Mouse (Mus musculus) forebrain, embryonic 16.5 days (tissue): ENCODE measurements at regions not wholly inside any gene's neighbourhood (a gene's known extent, or its start where the extent isn't known, plus 50 kb on each side); places are given as distances from the start of the nearest gene placed in this dataset.
A peak's percentile ranks its signal among the peaks of the same experiment; 100 is the strongest.

Source experiments
- ATAC-seq: fragments of 200-750 bp; cut with Nextera tagmentation; 2 replicates; pipeline ENCODE4 v1.8.0; 2017; ENCODE audit warnings: mild to moderate bottlenecking, moderate library complexity
- H3K27ac ChIP-seq: fragments of 300-500 bp; sonication (generic); 2 replicates; pipeline ENCODE4 v1.5.1; 2014; ENCODE audit warnings: low read length, control low read depth
- H3K27me3 ChIP-seq: fragments of 300-500 bp; sonication (generic); replicated peaks from 2 replicates; pipeline ENCODE4 v1.6.1; 2014; ENCODE audit warnings: low read length; ENCODE audit not compliant: control insufficient read depth, insufficient read depth
- H3K36me3 ChIP-seq: fragments of 300-500 bp; sonication (generic); 2 replicates; pipeline ENCODE4 v1.6.1; 2014; ENCODE audit not compliant: control insufficient read depth, insufficient read depth
- H3K4me1 ChIP-seq: fragments of 300-500 bp; sonication (generic); replicated peaks from 2 replicates; pipeline ENCODE4 v1.6.1; 2014; ENCODE audit warnings: low read length; ENCODE audit not compliant: control insufficient read depth, insufficient read depth
- H3K4me2 ChIP-seq: fragments of 300-500 bp; sonication (generic); 2 replicates; pipeline ENCODE4 v1.6.1; 2014; ENCODE audit warnings: mild to moderate bottlenecking, low read length, control low read depth
- H3K4me3 ChIP-seq: fragments of 300-500 bp; sonication (generic); replicated peaks from 2 replicates; pipeline ENCODE4 v1.5.1; 2014; ENCODE audit warnings: mild to moderate bottlenecking, low read length, control low read depth
- H3K9ac ChIP-seq: fragments of 300-500 bp; sonication (generic); replicated peaks from 2 replicates; pipeline ENCODE4 v1.6.1; 2014; ENCODE audit warnings: low read depth, low read length, control low read depth
- H3K9me3 ChIP-seq: fragments of 300-500 bp; sonication (generic); 2 replicates; pipeline ENCODE4 v1.6.1; 2016; ENCODE audit warnings: low read length; ENCODE audit not compliant: control insufficient read depth
- WGBS: fragments of 180-500 bp; shearing (Covaris S2); extraction: QIAGEN DNeasy Blood & Tissue Kit; methylation state at CpG from one replicate; pipeline ENCODE4 v1.1.7; 2014; 5-methylcytosine and 5-hydroxymethylcytosine counted together

DNA sequence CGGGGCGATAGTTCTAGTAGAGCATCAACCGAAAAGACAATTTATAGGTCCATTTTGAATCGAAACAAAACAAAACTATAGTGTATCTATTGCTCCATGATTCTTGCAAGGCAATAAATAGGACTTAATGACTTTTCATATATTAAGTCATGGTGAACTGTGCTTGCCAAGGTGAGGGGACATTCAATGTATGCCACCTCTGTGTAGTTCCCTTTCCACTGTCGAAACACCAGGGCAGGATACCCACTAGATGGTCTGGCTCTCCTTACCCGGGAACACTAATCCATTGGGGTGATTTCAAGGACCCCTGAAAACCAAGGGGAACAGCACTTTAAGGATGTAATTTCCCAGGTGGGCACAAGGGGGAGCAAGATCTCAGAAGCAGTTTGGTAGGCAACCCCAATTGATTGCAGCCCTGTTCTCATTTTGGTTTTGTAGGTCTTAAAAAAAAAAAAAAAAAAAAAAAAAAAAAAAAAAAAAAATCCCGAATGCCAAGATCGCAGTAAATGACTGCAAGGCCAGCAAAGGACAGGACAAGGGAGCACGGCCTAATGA lies 96.9 kb upstream of the L3mbtl4 start:
- Histone ChIP-seq H3K36me3 (no peaks in the 10 kb centered on the region), H3K9me3 (no peaks in the 10 kb centered on the region), H3K9ac (no peak overlapping the region), H3K4me1 (no peaks in the 10 kb centered on the region), H3K27me3 (no peaks in the 10 kb centered on the region), H3K27ac (no peak overlapping the region), H3K4me3 (no peak overlapping the region), H3K4me2 (no peak overlapping the region)
- peak; percentile 8; the same call in 1 of the 2 replicates for ATAC-seq
- 64% methylated on average over 9 of the region's 9 CpGs for WGBS

DNA sequence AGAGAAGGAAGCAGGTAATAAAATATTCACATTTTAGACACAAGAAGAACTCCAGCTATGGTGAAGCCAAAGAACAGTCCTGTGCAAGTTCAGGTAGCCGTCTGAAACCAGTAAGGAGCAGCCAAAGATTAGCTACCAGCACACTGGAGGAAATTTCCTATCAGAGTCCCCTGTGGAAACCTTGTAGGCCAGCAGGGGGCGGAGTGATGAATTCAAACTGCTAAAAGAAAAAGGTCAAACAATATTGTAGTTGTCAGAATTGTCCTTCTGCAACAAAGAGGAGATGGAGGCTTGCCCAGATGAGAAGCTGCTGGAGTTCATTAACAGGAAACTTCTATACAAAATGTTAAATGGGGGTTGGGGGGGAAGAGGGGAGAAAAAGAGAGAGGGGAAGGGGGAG lies 95.8 kb upstream of the L3mbtl4 start:
- no peaks in the 10 kb centered on the region for H3K27me3 ChIP-seq
- H3K4me3 ChIP-seq = no peak overlapping the region
- H3K27ac ChIP-seq = no peak overlapping the region
- no peaks in the 10 kb centered on the region for H3K9me3 ChIP-seq
- H3K4me1 ChIP-seq = no peaks in the 10 kb centered on the region
- no peak overlapping the region for H3K9ac ChIP-seq
- WGBS = 28% methylated on average over 2 of the region's 2 CpGs
- no peaks in the 10 kb centered on the region for H3K36me3 ChIP-seq
- ATAC-seq = no peak
- no peak overlapping the region for H3K4me2 ChIP-seq

DNA sequence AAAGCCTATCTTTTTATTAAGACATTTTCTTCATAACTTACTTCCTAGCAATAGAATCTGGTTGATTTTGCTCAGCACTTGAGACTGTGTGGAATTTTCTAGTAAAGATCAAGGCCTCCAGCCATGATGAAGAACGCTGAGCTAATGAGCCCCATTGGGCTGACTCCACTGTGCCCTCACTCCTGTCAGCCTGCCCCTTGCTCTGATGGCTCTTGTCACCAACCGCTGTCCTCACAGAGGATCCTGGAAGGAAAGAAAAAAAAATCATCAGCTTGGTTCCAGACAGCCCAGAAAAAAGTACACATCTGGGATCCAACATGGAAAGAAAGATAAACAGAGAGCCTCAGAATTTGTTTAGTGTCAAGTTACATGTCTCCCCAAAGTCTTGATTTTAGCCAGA lies 88.2 kb upstream of the L3mbtl4 start:
- Histone ChIP-seq H3K4me1 (no peaks in the 10 kb centered on the region), H3K9ac (no peak overlapping the region), H3K9me3 (no peaks in the 10 kb centered on the region), H3K4me2 (no peak overlapping the region), H3K27me3 (no peaks in the 10 kb centered on the region), H3K36me3 (no peaks in the 10 kb centered on the region), H3K27ac (no peak overlapping the region), H3K4me3 (no peak overlapping the region)
- no peak for ATAC-seq
- 94% methylated on average over 2 of the region's 2 CpGs for WGBS

DNA sequence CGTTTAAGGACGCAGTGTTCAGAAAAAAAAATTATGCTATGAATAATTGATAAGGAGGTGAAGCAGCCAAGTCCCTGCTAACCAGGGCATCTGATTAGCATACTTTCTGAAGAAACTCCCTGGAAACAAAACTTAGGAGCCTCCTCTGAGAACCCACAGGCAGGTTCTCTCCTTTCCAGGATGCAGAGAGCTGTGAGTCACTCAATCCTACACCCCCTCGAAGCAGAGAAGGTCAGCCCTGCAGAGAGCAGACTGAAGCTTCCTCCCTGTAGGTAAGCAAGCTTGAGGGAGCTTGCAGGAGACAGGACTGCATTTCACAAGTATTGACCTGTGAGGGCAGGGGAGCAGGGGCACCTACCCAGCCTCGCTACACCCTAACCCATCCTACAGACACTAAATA lies 83.7 kb upstream of the L3mbtl4 start:
- Histone ChIP-seq H3K4me2 (no peak overlapping the region), H3K27ac (no peak overlapping the region), H3K4me1 (no peaks in the 10 kb centered on the region), H3K27me3 (no peaks in the 10 kb centered on the region), H3K9me3 (no peaks in the 10 kb centered on the region), H3K9ac (no peak overlapping the region), H3K4me3 (no peak overlapping the region), H3K36me3 (no peaks in the 10 kb centered on the region)
- ATAC-seq = no peak
- WGBS = 80% methylated on average over 4 of the region's 4 CpGs

DNA sequence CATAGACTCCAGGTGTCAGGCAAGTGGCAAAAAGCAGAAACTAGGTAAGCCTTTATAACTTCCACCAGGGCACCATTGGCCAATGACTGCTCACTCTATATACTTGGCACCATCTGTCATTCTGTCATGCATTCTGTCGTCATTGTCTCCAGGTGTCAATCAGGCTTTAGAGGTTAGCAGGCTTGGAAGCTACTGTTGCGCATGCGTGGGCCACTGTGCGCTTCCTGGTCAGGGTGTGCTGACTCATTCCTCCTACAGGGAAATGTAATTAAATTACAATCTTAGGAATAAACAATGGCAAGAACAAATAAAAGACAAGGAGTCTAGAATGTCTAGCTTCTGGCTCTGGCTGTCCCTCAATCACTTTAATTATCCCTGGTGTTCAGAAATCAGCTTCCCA lies 68.1 kb upstream of the L3mbtl4 start:
- Histone ChIP-seq H3K4me3 (no peak overlapping the region), H3K4me1 (peaks cover 2% of the 10 kb centered on the region), H3K9ac (no peak overlapping the region), H3K36me3 (no peaks in the 10 kb centered on the region), H3K9me3 (no peaks in the 10 kb centered on the region), H3K27me3 (no peaks in the 10 kb centered on the region), H3K27ac (no peak overlapping the region), H3K4me2 (no peak overlapping the region)
- no peak for ATAC-seq
- 83% methylated on average over 4 of the region's 4 CpGs for WGBS

DNA sequence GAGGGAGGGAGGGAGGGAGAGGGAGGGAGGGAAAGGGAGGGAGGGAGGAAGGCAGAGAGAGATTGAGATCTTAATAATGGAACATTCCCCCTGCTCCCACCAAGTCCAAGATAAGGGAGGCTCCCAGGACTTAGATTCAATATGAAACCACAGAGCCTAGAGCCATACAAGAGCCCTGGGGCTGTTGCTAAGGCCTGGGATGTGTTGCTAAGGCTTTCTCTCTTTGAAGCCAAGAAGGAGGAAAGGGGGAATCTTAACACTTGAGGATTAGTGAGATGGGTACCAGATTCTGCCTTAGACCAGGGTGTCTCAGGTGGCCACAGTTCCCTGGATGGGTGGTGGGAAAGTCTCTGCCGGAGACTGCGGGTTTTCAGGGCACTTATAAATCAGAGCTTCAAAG lies 64.8 kb upstream of the L3mbtl4 start:
- H3K27me3 ChIP-seq = no peaks in the 10 kb centered on the region
- peaks cover 11% of the 10 kb centered on the region for H3K4me1 ChIP-seq
- WGBS = 93% methylated on average over 2 of the region's 2 CpGs
- H3K9me3 ChIP-seq = no peaks in the 10 kb centered on the region
- H3K27ac ChIP-seq = no peak overlapping the region
- H3K36me3 ChIP-seq = no peaks in the 10 kb centered on the region
- no peak for ATAC-seq
- no peak overlapping the region for H3K4me3 ChIP-seq
- H3K9ac ChIP-seq = no peak overlapping the region
- no peak overlapping the region for H3K4me2 ChIP-seq

DNA sequence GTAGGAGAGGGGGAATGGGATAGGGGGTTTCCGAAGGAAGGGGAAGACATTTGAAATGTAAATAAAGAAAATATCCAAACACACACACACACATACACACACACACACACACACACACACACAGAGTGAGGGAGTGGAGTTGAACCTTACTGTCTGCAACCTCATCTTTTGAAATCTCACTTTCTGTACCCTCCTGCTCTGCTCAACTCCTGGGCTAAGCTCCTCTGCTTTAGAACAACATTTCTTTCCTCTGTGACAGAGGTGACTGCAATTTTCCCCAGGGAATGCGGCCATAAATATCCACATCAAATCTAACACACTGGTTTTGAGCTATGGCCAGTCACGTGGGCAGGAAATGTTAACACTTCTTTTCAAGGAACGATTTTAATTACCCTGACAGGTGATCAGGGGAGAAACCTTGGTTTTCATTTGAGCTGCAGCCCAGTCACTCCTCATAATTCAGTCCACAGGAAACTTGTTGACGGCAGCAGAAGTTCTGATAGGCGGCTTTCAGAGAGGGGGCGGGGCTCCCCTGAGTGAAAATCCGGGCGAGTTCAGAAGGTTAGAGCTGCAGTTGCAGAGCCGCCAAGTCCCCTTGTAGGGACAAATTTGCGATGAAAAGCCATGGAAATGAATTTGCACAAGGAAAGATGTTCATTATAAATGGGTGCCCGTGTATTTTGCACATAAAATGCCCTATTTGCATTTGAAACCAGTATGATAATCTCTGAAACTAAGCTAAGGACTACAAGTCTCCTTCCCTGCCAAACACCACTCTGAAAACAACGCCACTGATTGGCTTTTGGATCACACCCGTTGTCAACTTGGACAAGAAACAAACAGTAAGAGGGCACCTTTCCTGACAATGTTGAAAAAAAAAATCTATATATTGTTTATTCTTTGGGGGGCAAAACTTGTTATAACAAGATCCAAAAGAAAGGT lies 63.0 kb upstream of the L3mbtl4 start:
- peak; percentile 77 for ATAC-seq
- Histone ChIP-seq H3K27ac (no peak overlapping the region), H3K9ac (no peak overlapping the region), H3K4me2 (peak overlapping the region; percentile 38), H3K4me1 (peaks cover 11% of the 10 kb centered on the region), H3K4me3 (no peak overlapping the region), H3K9me3 (no peaks in the 10 kb centered on the region), H3K36me3 (no peaks in the 10 kb centered on the region), H3K27me3 (no peaks in the 10 kb centered on the region)
- 13% methylated on average over 14 of the region's 14 CpGs for WGBS

DNA sequence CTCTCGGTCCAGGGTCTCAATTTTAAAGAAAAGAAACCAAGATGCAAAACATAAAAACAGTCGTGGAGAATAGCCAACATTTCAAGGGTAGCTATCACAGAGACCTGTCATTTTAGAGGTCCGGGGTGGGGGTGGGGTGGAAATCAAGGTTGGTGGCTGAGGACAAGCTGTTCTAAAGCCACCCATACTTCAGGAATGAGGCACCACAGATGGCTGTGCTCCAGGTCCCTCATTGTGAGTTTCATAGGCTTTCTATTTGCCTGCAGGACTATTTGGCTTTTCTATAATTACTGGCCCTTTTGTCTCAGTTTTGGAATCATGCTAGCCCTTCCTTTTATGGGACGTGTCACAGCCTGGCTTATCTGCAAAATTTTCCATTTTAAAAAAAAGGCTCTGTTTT lies 55.4 kb upstream of the L3mbtl4 start:
- no peak overlapping the region for H3K9ac ChIP-seq
- H3K27me3 ChIP-seq = no peaks in the 10 kb centered on the region
- H3K27ac ChIP-seq = no peak overlapping the region
- WGBS = 67% methylated on average over 4 of the region's 4 CpGs
- no peak overlapping the region for H3K4me2 ChIP-seq
- H3K36me3 ChIP-seq = no peaks in the 10 kb centered on the region
- no peaks in the 10 kb centered on the region for H3K4me1 ChIP-seq
- H3K4me3 ChIP-seq = no peak overlapping the region
- no peak for ATAC-seq
- no peaks in the 10 kb centered on the region for H3K9me3 ChIP-seq

DNA sequence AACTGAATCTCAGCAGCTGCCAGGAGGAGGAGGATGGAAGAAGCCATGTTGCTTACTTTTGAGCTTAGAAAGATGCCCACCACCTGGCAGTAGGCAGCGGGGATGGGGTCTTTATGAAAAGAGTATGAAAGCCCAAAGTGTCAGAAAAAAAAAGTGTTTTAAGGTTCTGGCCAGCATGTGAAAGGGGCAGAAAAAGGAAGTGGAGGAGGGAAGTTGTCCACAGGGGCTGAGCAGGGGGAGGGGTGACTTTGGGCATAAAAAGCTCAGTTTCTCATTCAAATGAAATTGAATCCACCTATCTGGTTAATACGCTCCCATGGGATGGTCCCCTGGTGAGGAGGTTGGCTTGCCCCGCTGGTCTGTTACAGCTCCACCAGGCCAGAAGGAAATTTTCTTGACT lies 50.4 kb upstream of the L3mbtl4 start:
- no peaks in the 10 kb centered on the region for H3K27me3 ChIP-seq
- no peak overlapping the region for H3K27ac ChIP-seq
- no peaks in the 10 kb centered on the region for H3K9me3 ChIP-seq
- H3K4me1 ChIP-seq = no peaks in the 10 kb centered on the region
- H3K4me2 ChIP-seq = no peak overlapping the region
- WGBS = 78% methylated on average over 3 of the region's 3 CpGs
- no peak overlapping the region for H3K9ac ChIP-seq
- H3K36me3 ChIP-seq = no peaks in the 10 kb centered on the region
- no peak for ATAC-seq
- no peak overlapping the region for H3K4me3 ChIP-seq
